Mouse (Mus musculus) CD4-positive, CD25-positive, alpha-beta regulatory T cell, adult 2 months (primary cell): ENCODE results near the gene Gm17428.

Source experiments
- DNase-seq: peaks from one replicate; pipeline ENCODE4 v3.0.0-alpha.2; 2012; ENCODE audit warnings: low read depth, low spot score

Gm17428 gene

GRCm38 (mm10) chr14:55008417-55008816 lies 31.7 kb downstream of the Gm17428 start:
- DNase-seq = no peak

GRCm38 (mm10) chr14:55011116-55011515 lies 34.4 kb downstream of the Gm17428 start:
- peak; percentile 42 for DNase-seq

GRCm38 (mm10) chr14:55014591-55014990 lies 37.9 kb downstream of the Gm17428 start:
- no peak for DNase-seq

- DNase-seq = peak; percentile 97
These were observed 38.4 kb downstream of the Gm17428 start, which contains the start of gene Ngdn for GRCm38 (mm10) chr14:55014991-55015766. Gene Ngdn, plus strand, starts transcription at chr14:55015454.

GRCm38 (mm10) chr14:55015767-55016111 lies 39.0 kb downstream of the Gm17428 start:
- no peak for DNase-seq

- no peak for DNase-seq
These were observed 40.1 kb downstream of the Gm17428 start for GRCm38 (mm10) chr14:55016876-55017275.

GRCm38 (mm10) chr14:55020394-55020793 lies 43.7 kb downstream of the Gm17428 start:
- no peak for DNase-seq

- DNase-seq = no peak
These were observed 46.3 kb downstream of the Gm17428 start for GRCm38 (mm10) chr14:55023011-55023410.

GRCm38 (mm10) chr14:55024236-55024635 lies 47.5 kb downstream of the Gm17428 start:
- peak; percentile 73 for DNase-seq

- DNase-seq = peak; percentile 38
These were observed 48.8 kb downstream of the Gm17428 start for GRCm38 (mm10) chr14:55025527-55025926.
